Mouse (Mus musculus): ENCODE measurements at regions not wholly inside any gene's neighbourhood (a gene's known extent, or its start where the extent isn't known, plus 50 kb on each side); places are given as distances from the start of the nearest gene placed in this dataset.

DNA sequence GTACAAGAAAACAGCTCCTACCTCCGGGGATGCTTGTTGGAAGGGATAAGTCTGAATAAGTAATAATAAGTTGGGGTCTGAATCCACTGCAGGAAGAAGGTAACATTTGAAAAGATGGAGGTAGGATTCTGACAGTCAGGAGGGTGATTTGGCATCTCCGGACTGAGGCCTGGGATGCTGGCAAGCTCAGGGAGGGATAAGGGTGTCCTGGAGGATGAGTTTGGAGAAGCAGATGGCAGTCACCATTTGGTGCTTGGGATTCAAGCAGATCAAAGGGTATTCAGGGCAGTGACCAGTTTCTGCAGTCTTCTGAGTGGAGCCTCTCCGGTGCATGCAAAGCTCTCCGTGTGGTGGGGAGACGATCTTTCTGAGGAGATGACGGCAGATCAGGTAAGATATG is 62.9 kb upstream of the Gm2310 start:
- H3K4me3 ChIP-seq (ENCODE audit: low read depth, low read length): no peak overlapping the region
- H3K4me1 ChIP-seq (ENCODE audit: insufficient read depth, low read depth, low read length): no peaks in the 10 kb centered on the region
- DNase-seq (ENCODE audit: low spot score): no peak
- H3K36me3 ChIP-seq (replicated peaks): no peaks in the 10 kb centered on the region
- no peak for ATAC-seq (ENCODE audit: extremely low read depth, insufficient number of reproducible peaks, low FRiP score, poor library complexity, severe bottlenecking)
- H3K27me3 ChIP-seq (ENCODE audit: insufficient read depth, low read length): peaks cover 27% of the 10 kb centered on the region
- TF ChIP-seq POLR2AphosphoS5 (IDR thresholded peaks at IDR 0.05; ENCODE audit: insufficient replicate concordance, low read depth, low read length): no peak
- TF ChIP-seq TAL1 (conservative IDR thresholded peaks at IDR 0.05; ENCODE audit: low read depth, low read length): no peak
- no peak for TF ChIP-seq GATA2 (IDR thresholded peaks at IDR 0.05; ENCODE audit: borderline replicate concordance, low read depth, low read length)
- TF ChIP-seq GATA1 (IDR thresholded peaks at IDR 0.05; ENCODE audit: borderline replicate concordance, low read length): no peak
- no peaks in the 10 kb centered on the region for H3K9me3 ChIP-seq (replicated peaks)

DNA sequence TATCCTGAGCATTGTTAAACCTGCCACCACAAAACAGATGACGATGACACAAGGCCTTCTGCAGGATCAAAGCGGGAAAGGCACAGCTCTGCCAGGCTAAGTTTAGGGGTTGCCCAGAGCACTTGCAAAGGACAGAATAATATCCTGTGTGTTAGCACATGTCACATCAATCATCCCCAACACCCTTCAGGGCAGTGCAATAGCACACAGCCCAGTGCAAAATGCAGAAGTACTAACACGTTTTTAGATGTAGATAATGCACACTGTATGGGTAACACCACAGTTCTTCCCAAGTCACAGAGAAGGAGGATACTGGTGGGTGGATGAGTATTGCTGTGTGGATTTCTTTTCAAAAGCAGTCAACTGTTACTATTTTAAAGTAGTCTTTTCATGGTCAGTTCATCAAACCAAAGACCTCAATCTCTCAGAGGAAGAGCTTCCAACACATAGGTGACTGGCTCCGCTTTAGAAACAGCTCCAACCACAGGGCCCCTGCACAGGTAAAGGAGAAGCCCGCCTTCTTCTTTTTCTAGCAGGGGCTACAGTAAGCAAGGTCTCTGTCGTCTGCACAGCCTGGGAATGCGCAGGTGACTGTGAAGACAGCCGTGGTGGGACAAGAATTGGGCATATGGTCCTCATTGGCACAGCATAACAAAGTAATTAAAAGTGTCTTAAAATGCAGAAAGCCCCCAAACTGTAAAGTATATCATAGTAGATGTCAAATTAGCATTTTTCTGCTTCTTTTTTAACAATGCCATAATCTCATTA is 61.6 kb upstream of the Gm2310 start:
- no peak for TF ChIP-seq GATA1 (IDR thresholded peaks at IDR 0.05; ENCODE audit: borderline replicate concordance, low read length)
- no peak for TF ChIP-seq TAL1 (conservative IDR thresholded peaks at IDR 0.05; ENCODE audit: low read depth, low read length)
- TF ChIP-seq GATA2 (IDR thresholded peaks at IDR 0.05; ENCODE audit: borderline replicate concordance, low read depth, low read length): no peak
- no peak for TF ChIP-seq CTCF (IDR thresholded peaks at IDR 0.05; ENCODE audit: low read depth, low read length)
- TF ChIP-seq POLR2AphosphoS5 (IDR thresholded peaks at IDR 0.05; ENCODE audit: insufficient replicate concordance, low read depth, low read length): no peak
- DNase-seq (ENCODE audit: low spot score) (no peak), ATAC-seq (ENCODE audit: extremely low read depth, insufficient number of reproducible peaks, low FRiP score, poor library complexity, severe bottlenecking) (peak; percentile 34; the same call in 1 of the 2 replicates)
- Histone ChIP-seq H3K4me1 (ENCODE audit: insufficient read depth, low read depth, low read length) (0 out of 2 replicates have a peak, but pooled peaks cover 2% of the 10 kb centered on the region), H3K9me3 (replicated peaks) (no peaks in the 10 kb centered on the region), H3K4me3 (ENCODE audit: low read depth, low read length) (no peak overlapping the region), H3K27me3 (ENCODE audit: insufficient read depth, low read length) (peaks cover 20% of the 10 kb centered on the region), H3K36me3 (replicated peaks) (no peaks in the 10 kb centered on the region)

DNA sequence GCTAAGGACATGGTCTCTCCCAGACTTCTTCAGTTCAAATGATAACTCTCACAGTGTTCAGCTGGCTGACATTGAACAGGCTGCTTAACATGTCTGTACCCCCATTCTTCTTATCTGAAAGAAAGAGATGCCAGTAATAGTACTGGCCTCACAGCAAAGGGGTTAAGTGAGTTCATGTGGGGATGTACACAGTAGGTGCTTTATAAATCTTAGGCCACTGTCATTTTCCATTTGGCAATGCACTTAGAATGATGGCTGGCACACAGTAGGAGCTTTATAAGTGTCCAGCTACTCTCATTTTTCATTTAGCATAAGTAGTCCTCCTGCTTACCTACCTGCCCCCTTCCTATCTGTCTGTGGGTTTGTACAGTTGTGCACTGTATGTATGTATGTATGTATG is 60.3 kb upstream of the Gm2310 start:
- Histone ChIP-seq H3K4me1 (ENCODE audit: insufficient read depth, low read depth, low read length) (0 out of 2 replicates have a peak, but pooled peaks cover 2% of the 10 kb centered on the region), H3K4me3 (ENCODE audit: low read depth, low read length) (no peak overlapping the region), H3K27me3 (ENCODE audit: insufficient read depth, low read length) (peaks cover 14% of the 10 kb centered on the region), H3K9me3 (replicated peaks) (no peaks in the 10 kb centered on the region), H3K36me3 (replicated peaks) (no peaks in the 10 kb centered on the region)
- TF ChIP-seq TAL1 (conservative IDR thresholded peaks at IDR 0.05; ENCODE audit: low read depth, low read length): no peak
- TF ChIP-seq GATA2 (IDR thresholded peaks at IDR 0.05; ENCODE audit: borderline replicate concordance, low read depth, low read length): no peak
- no peak for TF ChIP-seq GATA1 (IDR thresholded peaks at IDR 0.05; ENCODE audit: borderline replicate concordance, low read length)
- no peak for TF ChIP-seq POLR2AphosphoS5 (IDR thresholded peaks at IDR 0.05; ENCODE audit: insufficient replicate concordance, low read depth, low read length)
- no peak for TF ChIP-seq CTCF (IDR thresholded peaks at IDR 0.05; ENCODE audit: low read depth, low read length)
- DNase-seq (ENCODE audit: low spot score): no peak
- no peak for ATAC-seq (ENCODE audit: extremely low read depth, insufficient number of reproducible peaks, low FRiP score, poor library complexity, severe bottlenecking)

DNA sequence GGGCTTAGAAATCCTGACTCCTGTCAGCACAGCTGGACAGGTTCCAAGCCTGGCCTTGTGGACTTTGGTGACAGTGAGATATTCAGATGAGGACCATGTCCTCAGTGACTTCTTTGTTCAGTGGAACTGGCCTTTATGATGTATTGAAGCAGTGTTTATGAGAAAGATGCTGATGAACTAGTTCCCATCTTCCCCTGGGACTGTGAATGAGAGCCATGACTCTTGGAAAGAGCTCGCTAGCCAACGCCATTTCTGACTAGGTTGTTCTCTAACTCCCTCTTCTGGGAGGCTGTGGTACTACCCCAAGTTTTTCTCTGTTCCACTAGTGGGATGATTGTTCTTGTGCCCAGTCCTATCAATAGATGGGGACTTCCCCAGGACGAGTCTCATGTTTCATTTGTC is 57.7 kb upstream of the Gm2310 start:
- no peaks in the 10 kb centered on the region for H3K36me3 ChIP-seq (replicated peaks)
- ATAC-seq (ENCODE audit: extremely low read depth, insufficient number of reproducible peaks, low FRiP score, poor library complexity, severe bottlenecking) (no peak), DNase-seq (ENCODE audit: low spot score) (no peak)
- H3K4me3 ChIP-seq (ENCODE audit: low read depth, low read length): no peak overlapping the region
- TF ChIP-seq TAL1 (conservative IDR thresholded peaks at IDR 0.05; ENCODE audit: low read depth, low read length) (no peak), CTCF (IDR thresholded peaks at IDR 0.05; ENCODE audit: low read depth, low read length) (peak; percentile 53; the same call in 1 of the 2 replicates)
- H3K27me3 ChIP-seq (ENCODE audit: insufficient read depth, low read length): peaks cover 15% of the 10 kb centered on the region
- no peaks in the 10 kb centered on the region for H3K9me3 ChIP-seq (replicated peaks)
- 0 out of 2 replicates have a peak, but pooled peaks cover 2% of the 10 kb centered on the region for H3K4me1 ChIP-seq (ENCODE audit: insufficient read depth, low read depth, low read length)

DNA sequence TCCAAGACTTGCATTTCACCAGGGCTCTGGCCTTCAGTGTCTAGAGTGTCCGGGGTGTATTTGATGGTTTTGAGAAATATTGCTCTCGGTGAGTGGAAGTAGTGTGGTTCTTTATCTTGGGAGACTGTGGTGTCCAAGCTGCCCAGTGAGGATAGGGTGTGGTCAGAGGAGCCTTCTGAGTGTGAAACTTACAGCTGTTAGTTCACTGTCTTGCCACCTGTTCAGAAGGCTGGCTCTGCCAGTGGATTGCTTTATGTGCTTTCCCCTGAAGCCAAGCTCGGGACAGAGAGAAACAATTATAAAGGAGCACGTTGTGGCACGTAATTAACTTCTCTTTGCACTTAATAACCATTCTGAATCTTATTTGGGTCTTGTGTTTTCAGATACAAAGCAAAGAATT is 57.2 kb upstream of the Gm2310 start:
- Histone ChIP-seq H3K4me3 (ENCODE audit: low read depth, low read length) (no peak overlapping the region), H3K36me3 (replicated peaks) (no peaks in the 10 kb centered on the region), H3K27me3 (ENCODE audit: insufficient read depth, low read length) (peaks cover 20% of the 10 kb centered on the region), H3K9me3 (replicated peaks) (no peaks in the 10 kb centered on the region), H3K4me1 (ENCODE audit: insufficient read depth, low read depth, low read length) (0 out of 2 replicates have a peak, but pooled peaks cover 2% of the 10 kb centered on the region)
- DNase-seq (ENCODE audit: low spot score) (no peak), ATAC-seq (ENCODE audit: extremely low read depth, insufficient number of reproducible peaks, low FRiP score, poor library complexity, severe bottlenecking) (no peak)
- TF ChIP-seq GATA2 (IDR thresholded peaks at IDR 0.05; ENCODE audit: borderline replicate concordance, low read depth, low read length) (no peak), TAL1 (conservative IDR thresholded peaks at IDR 0.05; ENCODE audit: low read depth, low read length) (no peak), GATA1 (IDR thresholded peaks at IDR 0.05; ENCODE audit: borderline replicate concordance, low read length) (no peak), CTCF (IDR thresholded peaks at IDR 0.05; ENCODE audit: low read depth, low read length) (no peak), POLR2AphosphoS5 (IDR thresholded peaks at IDR 0.05; ENCODE audit: insufficient replicate concordance, low read depth, low read length) (no peak)

DNA sequence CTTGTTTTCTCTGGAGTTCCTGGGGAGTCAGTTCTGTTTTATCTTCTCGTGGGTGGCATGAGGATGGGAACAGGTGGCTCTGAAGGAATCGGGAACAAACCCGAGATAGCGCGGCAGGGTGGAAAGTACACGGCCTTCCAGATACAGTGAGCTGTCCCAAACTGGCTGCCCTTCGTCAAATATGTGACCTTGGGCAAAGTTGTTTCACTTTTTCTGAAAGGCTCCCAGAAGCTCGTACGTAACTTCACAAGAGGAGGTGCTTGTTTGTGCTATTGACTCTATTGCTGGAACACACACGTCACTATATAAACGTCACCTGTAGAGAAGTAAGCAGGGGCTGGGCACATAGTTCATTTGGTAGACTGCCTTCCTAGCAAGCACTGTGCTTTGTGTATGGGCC is 49.9 kb upstream of the Gm2310 start:
- no peaks in the 10 kb centered on the region for H3K36me3 ChIP-seq (replicated peaks)
- H3K9me3 ChIP-seq (replicated peaks): no peaks in the 10 kb centered on the region
- H3K4me1 ChIP-seq (ENCODE audit: insufficient read depth, low read depth, low read length): peaks cover 7% of the 10 kb centered on the region
- TF ChIP-seq TAL1 (conservative IDR thresholded peaks at IDR 0.05; ENCODE audit: low read depth, low read length): no peak
- TF ChIP-seq GATA2 (IDR thresholded peaks at IDR 0.05; ENCODE audit: borderline replicate concordance, low read depth, low read length): no peak
- no peak for TF ChIP-seq CTCF (IDR thresholded peaks at IDR 0.05; ENCODE audit: low read depth, low read length)
- TF ChIP-seq GATA1 (IDR thresholded peaks at IDR 0.05; ENCODE audit: borderline replicate concordance, low read length): no peak
- TF ChIP-seq POLR2AphosphoS5 (IDR thresholded peaks at IDR 0.05; ENCODE audit: insufficient replicate concordance, low read depth, low read length): no peak
- no peak for DNase-seq (ENCODE audit: low spot score)
- no peak overlapping the region; the same call in 1 of the 2 replicates for H3K4me3 ChIP-seq (ENCODE audit: low read depth, low read length)
- no peak for ATAC-seq (ENCODE audit: extremely low read depth, insufficient number of reproducible peaks, low FRiP score, poor library complexity, severe bottlenecking)
- peaks cover 29% of the 10 kb centered on the region for H3K27me3 ChIP-seq (ENCODE audit: insufficient read depth, low read length)

Data from G1E (cell line).